Mouse (Mus musculus) midbrain, embryonic 10.5 days (tissue): ENCODE data around the gene Abcb8. TPM values are rescaled to one million over a fixed set of nuclear protein-coding genes. Genes with fewer than 3 reads are reported as not detected.
A peak's percentile ranks its signal among the peaks of the same experiment; 100 is the strongest.

Source experiments
- DNase-seq: peaks from one replicate; pipeline ENCODE4 v3.0.0-alpha.2; 2017; ENCODE audit warnings: low spot score
- H3K27ac ChIP-seq: fragments of 300-500 bp; sonication (generic); replicated peaks from 2 replicates; pipeline ENCODE4 v1.5.1; 2016; ENCODE audit warnings: mild to moderate bottlenecking
- H3K27me3 ChIP-seq: fragments of 300-500 bp; sonication (generic); 2 replicates; pipeline ENCODE4 v1.6.1; 2016; ENCODE audit warnings: low read depth, mild to moderate bottlenecking; ENCODE audit not compliant: poor library complexity, severe bottlenecking
- H3K36me3 ChIP-seq: fragments of 300-500 bp; sonication (generic); 2 replicates; pipeline ENCODE4 v1.6.1; 2016; ENCODE audit warnings: mild to moderate bottlenecking, moderate library complexity
- H3K4me1 ChIP-seq: fragments of 300-500 bp; sonication (generic); 2 replicates; pipeline ENCODE4 v1.6.1; 2016
- H3K4me3 ChIP-seq: fragments of 300-500 bp; sonication (generic); 2 replicates; pipeline ENCODE4 v1.5.1; 2016; ENCODE audit warnings: mild to moderate bottlenecking, moderate library complexity
- H3K9me3 ChIP-seq: fragments of 300-500 bp; sonication (generic); replicated peaks from 2 replicates; pipeline ENCODE4 v1.6.1; 2016; ENCODE audit warnings: mild to moderate bottlenecking
- WGBS: fragments of 180-500 bp; shearing (Covaris S2); methylation state at CpG from one replicate; pipeline ENCODE4 v1.1.7; 2016; 5-methylcytosine and 5-hydroxymethylcytosine counted together
- polyA plus RNA-seq: library from polyadenylated mRNA; unstranded; fragments of >200 nt; fragmentation: Nextera tagmentation; extraction: Ambion mirVana; gene quantifications from 2 replicates; pipeline ENCODE4 v1.2.1, GENCODE M21; 2016

Gene Abcb8
- polyA plus RNA-seq: 62.9 and 64.6 TPM in 2 replicates

- Histone ChIP-seq H3K9me3 (no peaks in the 10 kb centered on the region), H3K4me3 (peak within 1 kb of the TSS; percentile 68), H3K27ac (peak within 1 kb of the TSS; percentile 92), H3K27me3 (peaks cover 25% of the 10 kb centered on the region), H3K4me1 (peaks cover 30% of the 10 kb centered on the region), H3K36me3 (peaks cover 4% of the 10 kb centered on the region; the same call in 1 of the 2 replicates)
- 20% methylated on average over 7 of the region's 7 CpGs for WGBS
- peak; percentile 81 for DNase-seq
These were observed at the start of gene Abcb8 for GRCm38 (mm10) chr5:24393392-24393997. TSS of gene Abcb8 (plus strand) at chr5:24393663.

- Histone ChIP-seq H3K4me3 (peak overlapping the region; percentile 36), H3K4me1 (peaks cover 71% of the 10 kb centered on the region), H3K27ac (peak overlapping the region; percentile 95), H3K36me3 (peaks cover 9% of the 10 kb centered on the region; the same call in 1 of the 2 replicates), H3K9me3 (no peaks in the 10 kb centered on the region), H3K27me3 (peaks cover 39% of the 10 kb centered on the region)
- peak; percentile 87 for DNase-seq
- WGBS: 4% methylated on average over 2 of the region's 2 CpGs
These were observed 49.5 kb upstream of the Abcb8 start for GRCm38 (mm10) chr5:24343977-24344436.

DNA sequence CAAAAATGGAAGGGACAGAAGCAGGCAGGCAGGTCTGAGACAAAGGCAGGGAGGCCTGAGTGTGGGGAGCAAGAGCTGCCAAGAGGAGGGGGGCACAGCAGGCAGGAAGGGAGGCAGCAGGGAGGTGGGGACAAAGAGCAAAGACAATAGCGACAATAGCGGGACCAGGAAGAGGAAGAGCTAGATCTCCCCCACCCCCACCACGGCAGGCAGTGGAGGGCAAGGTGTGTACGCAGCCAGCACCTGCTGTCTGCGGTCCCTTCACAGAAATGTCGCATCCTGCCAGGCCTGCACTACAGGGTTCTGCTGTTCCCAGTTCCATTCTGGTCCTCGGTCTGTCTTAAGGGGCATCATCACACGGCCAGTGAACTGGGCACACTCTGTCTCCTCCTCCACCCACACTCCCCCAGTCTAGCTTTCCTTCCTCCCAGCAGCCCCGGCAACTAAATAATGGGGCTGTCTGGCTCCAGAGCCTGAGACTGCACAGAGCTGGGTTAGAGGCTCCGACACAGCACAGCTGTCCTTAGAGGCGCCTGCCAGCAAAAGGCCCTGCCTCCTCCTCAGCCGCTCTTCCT lies 48.9 kb upstream of the Abcb8 start:
- WGBS: 10% methylated on average over 12 of the region's 12 CpGs
- Histone ChIP-seq H3K27ac (peak overlapping the region; percentile 95), H3K4me3 (peak overlapping the region; percentile 36), H3K36me3 (peaks cover 9% of the 10 kb centered on the region; the same call in 1 of the 2 replicates), H3K9me3 (no peaks in the 10 kb centered on the region), H3K27me3 (peaks cover 44% of the 10 kb centered on the region), H3K4me1 (peaks cover 75% of the 10 kb centered on the region)
- DNase-seq: peak; percentile 41

DNA sequence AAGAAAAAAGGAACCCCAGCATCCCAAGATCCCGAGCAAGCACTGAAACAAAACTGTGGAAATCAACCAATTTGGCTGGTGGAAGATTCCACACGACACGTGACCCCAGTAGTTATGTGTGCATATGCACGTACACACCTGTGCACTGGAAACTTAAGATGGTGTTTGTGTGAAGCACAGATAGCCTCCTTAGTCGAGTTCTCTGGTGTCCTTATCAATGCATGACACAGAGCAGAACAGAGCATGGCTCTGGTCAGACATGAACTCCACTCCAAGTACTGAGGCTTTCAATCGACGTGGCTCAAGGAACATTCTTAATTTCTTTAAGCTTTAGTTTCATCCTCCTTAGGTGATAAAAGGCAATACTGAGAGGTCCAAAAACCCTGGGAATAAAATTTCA lies 47.1 kb upstream of the Abcb8 start:
- Histone ChIP-seq H3K36me3 (peaks cover 9% of the 10 kb centered on the region; the same call in 1 of the 2 replicates), H3K9me3 (no peaks in the 10 kb centered on the region), H3K27ac (no peak overlapping the region), H3K27me3 (peaks cover 62% of the 10 kb centered on the region), H3K4me1 (peaks cover 89% of the 10 kb centered on the region), H3K4me3 (no peak overlapping the region)
- no peak for DNase-seq
- 89% methylated on average over 7 of the region's 7 CpGs for WGBS

- H3K36me3 ChIP-seq: peaks cover 9% of the 10 kb centered on the region; the same call in 1 of the 2 replicates
- H3K4me1 ChIP-seq: peaks cover 89% of the 10 kb centered on the region
- H3K4me3 ChIP-seq: peak overlapping the region; percentile 80; the same call in 1 of the 2 replicates
- no peak for DNase-seq
- 57% methylated on average over 7 of the region's 7 CpGs for WGBS
- no peak overlapping the region for H3K27ac ChIP-seq
- H3K9me3 ChIP-seq: no peaks in the 10 kb centered on the region
- peaks cover 69% of the 10 kb centered on the region for H3K27me3 ChIP-seq
These were observed 46.1 kb upstream of the Abcb8 start for GRCm38 (mm10) chr5:24347186-24347875.

- Histone ChIP-seq H3K4me3 (peak overlapping the region; percentile 80), H3K36me3 (peaks cover 9% of the 10 kb centered on the region; the same call in 1 of the 2 replicates), H3K4me1 (peaks cover 89% of the 10 kb centered on the region), H3K27me3 (peaks cover 77% of the 10 kb centered on the region), H3K27ac (peak overlapping the region; percentile 69), H3K9me3 (no peaks in the 10 kb centered on the region)
- DNase-seq: peak; percentile 67
- 0% methylated on average over 41 of the region's 41 CpGs for WGBS
These were observed 45.3 kb upstream of the Abcb8 start for GRCm38 (mm10) chr5:24348128-24348527.

DNA sequence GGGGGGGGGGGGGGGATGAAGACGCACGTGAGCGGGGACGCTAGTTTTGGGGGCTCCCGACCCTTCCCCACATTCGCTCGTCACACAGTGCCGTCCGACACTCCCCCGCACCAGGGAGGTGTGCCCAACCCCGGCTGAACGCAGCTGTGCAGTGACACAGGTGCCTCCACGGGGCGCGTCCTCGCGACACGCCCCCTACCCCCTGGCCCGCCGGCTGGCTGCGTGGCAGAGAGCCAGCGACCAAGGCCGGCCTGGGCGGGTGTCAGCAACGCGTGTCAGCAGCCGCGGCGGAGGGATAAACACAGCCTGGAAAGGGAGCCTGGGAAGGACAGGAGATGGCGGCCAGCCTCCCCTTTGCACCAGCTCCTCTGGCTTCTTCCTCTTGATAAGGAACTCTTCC lies 44.9 kb upstream of the Abcb8 start:
- WGBS: under 1% methylated on average over 30 of the region's 30 CpGs
- no peak for DNase-seq
- peak overlapping the region; percentile 80 for H3K4me3 ChIP-seq
- peaks cover 89% of the 10 kb centered on the region for H3K4me1 ChIP-seq
- H3K27me3 ChIP-seq: peaks cover 81% of the 10 kb centered on the region
- peak overlapping the region; percentile 69 for H3K27ac ChIP-seq
- no peaks in the 10 kb centered on the region for H3K9me3 ChIP-seq
- H3K36me3 ChIP-seq: peaks cover 9% of the 10 kb centered on the region; the same call in 1 of the 2 replicates

DNA sequence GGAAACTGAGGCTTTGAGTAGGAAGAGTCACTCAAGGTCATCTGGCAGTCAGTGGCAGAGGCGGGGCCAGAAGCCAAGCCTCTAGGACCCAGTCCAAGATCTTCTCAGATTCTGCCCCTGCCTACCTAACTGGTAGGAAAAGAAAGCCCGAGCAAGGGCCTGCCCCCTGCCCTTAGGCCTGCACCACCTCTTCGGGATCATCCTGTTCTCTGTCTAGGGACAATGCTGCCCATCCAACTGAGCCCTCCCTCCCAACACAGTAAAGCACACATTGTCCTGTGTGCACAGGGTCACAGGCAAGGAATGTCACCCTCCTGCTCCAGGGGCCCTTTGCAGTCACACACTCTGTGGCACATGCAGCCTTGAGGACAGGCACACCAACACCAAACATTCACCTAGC lies 43.4 kb upstream of the Abcb8 start:
- peak overlapping the region; percentile 91; the same call in 1 of the 2 replicates for H3K27ac ChIP-seq
- peak overlapping the region; percentile 80 for H3K4me3 ChIP-seq
- no peaks in the 10 kb centered on the region for H3K9me3 ChIP-seq
- peaks cover 83% of the 10 kb centered on the region for H3K4me1 ChIP-seq
- H3K36me3 ChIP-seq: peaks cover 9% of the 10 kb centered on the region; the same call in 1 of the 2 replicates
- WGBS: 46% methylated on average over 3 of the region's 3 CpGs
- H3K27me3 ChIP-seq: peaks cover 96% of the 10 kb centered on the region
- DNase-seq: no peak

GRCm38 (mm10) chr5:24350531-24351250 lies 42.8 kb upstream of the Abcb8 start:
- H3K27me3 ChIP-seq: peaks cover 91% of the 10 kb centered on the region
- H3K4me3 ChIP-seq: peak overlapping the region; percentile 80
- H3K27ac ChIP-seq: peak overlapping the region; percentile 91
- H3K36me3 ChIP-seq: peaks cover 6% of the 10 kb centered on the region; the same call in 1 of the 2 replicates
- peaks cover 77% of the 10 kb centered on the region for H3K4me1 ChIP-seq
- WGBS: 40% methylated on average over 14 of the region's 15 CpGs
- no peaks in the 10 kb centered on the region for H3K9me3 ChIP-seq
- DNase-seq: no peak

- Histone ChIP-seq H3K36me3 (0 out of 2 replicates have a peak, but pooled peaks cover under 1% of the 10 kb centered on the region), H3K9me3 (no peaks in the 10 kb centered on the region), H3K27me3 (peaks cover 85% of the 10 kb centered on the region), H3K27ac (peak within 1 kb of the TSS; percentile 91), H3K4me1 (peaks cover 76% of the 10 kb centered on the region), H3K4me3 (peak within 1 kb of the TSS; percentile 80)
- no peak for DNase-seq
- WGBS: 2% methylated on average over 49 of the region's 53 CpGs
These were observed 42.2 kb upstream of the Abcb8 start, which contains the start of gene Kcnh2 for GRCm38 (mm10) chr5:24351278-24351677. TSS of gene Kcnh2 (minus strand) at chr5:24351604.

DNA sequence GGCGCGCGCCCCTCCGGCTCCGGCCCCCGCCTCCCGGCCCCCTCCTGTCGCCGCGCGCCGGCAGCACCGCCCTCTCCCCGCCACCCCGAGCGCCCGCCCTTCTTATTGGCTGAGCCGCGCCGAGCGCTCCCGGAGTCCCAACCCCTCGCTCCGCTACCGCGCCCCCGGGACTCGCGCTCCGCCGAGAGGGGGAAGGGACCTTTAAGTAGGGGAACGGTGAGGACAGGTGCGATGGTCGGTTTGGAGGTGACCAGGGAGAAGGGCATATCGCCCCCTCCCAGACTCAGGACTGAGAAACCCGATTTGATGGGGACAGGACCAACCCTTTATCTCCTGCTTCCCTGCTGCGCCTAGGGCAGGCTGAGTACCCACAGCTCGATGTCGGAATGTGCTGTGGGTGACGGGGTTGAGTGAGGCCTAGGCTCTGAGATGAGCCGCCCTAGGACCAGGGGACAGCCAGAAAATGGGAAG lies 41.7 kb upstream of the Abcb8 start:
- no peaks in the 10 kb centered on the region for H3K36me3 ChIP-seq
- DNase-seq: peak; percentile 90
- WGBS: under 1% methylated on average over 38 of the region's 41 CpGs
- H3K4me1 ChIP-seq: peaks cover 78% of the 10 kb centered on the region
- peak overlapping the region; percentile 80 for H3K4me3 ChIP-seq
- H3K27me3 ChIP-seq: peaks cover 80% of the 10 kb centered on the region
- no peaks in the 10 kb centered on the region for H3K9me3 ChIP-seq
- H3K27ac ChIP-seq: peak overlapping the region; percentile 91
